Mouse (Mus musculus): ENCODE data around the gene Gpr19. TPM values are rescaled to one million over a fixed set of nuclear protein-coding genes. Genes with fewer than 3 reads are reported as not detected.

The Gpr19 gene
- polyA plus RNA-seq, 1 experiment from 2014 or later = 46.8 TPM

GRCm38 (mm10) chr6:134919511-134920189 is 21.3 kb upstream of the Gpr19 start:
- WGBS = 2% methylated on average over 37 of the region's 37 CpGs
- Histone ChIP-seq H3K4me2 (ENCODE audit: low read length) (peak overlapping the region; percentile 93), H3K36me3 (ENCODE audit: control insufficient read depth, insufficient read depth, low read length) (no peaks in the 10 kb centered on the region), H3K27ac (ENCODE audit: low read length) (peak overlapping the region; percentile 98), H3K27me3 (ENCODE audit: control insufficient read depth, insufficient read depth, low read depth, low read length) (no peaks in the 10 kb centered on the region), H3K9ac (ENCODE audit: low read depth, low read length) (peak overlapping the region; percentile 89), H3K4me1 (ENCODE audit: control insufficient read depth, insufficient read depth, low read length) (peaks cover 30% of the 10 kb centered on the region), H3K4me3 (ENCODE audit: low read depth, low read length) (peak overlapping the region; percentile 91), H3K9me3 (replicated peaks; ENCODE audit: control insufficient read depth, low read length, poor library complexity, severe bottlenecking) (no peaks in the 10 kb centered on the region)
- ATAC-seq = peak; percentile 82; the same call in 1 of the 2 replicates

DNA sequence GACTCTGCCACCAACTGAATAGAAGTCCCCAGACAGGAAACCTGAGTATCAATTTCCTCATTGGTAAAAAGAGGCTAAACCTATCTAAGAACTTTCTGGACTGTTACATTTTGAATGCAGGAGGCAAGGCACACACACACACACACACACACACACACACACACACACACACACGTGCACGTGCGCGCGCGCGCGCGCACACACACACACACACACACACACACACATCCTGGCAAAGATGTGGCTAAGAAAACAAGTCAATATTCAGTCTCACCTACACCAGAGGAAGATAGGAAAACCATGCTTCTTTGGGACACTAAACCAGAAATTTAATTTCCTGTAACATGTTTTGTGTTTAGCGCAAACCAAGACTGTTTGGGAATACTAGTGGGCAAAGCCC is 20.4 kb upstream of the Gpr19 start:
- H3K4me2 ChIP-seq (ENCODE audit: low read length) = no peak overlapping the region
- H3K4me1 ChIP-seq (ENCODE audit: control insufficient read depth, insufficient read depth, low read length) = peaks cover 30% of the 10 kb centered on the region
- no peak overlapping the region for H3K4me3 ChIP-seq (ENCODE audit: low read depth, low read length)
- no peak for ATAC-seq
- 82% methylated on average over 10 of the region's 10 CpGs for WGBS
- H3K9ac ChIP-seq (ENCODE audit: low read depth, low read length) = no peak overlapping the region
- no peaks in the 10 kb centered on the region for H3K36me3 ChIP-seq (ENCODE audit: control insufficient read depth, insufficient read depth, low read length)
- H3K27me3 ChIP-seq (ENCODE audit: control insufficient read depth, insufficient read depth, low read depth, low read length) = no peaks in the 10 kb centered on the region
- H3K9me3 ChIP-seq (replicated peaks; ENCODE audit: control insufficient read depth, low read length, poor library complexity, severe bottlenecking) = no peaks in the 10 kb centered on the region
- H3K27ac ChIP-seq (ENCODE audit: low read length) = no peak overlapping the region

GRCm38 (mm10) chr6:134917087-134917486 is 18.7 kb upstream of the Gpr19 start:
- Histone ChIP-seq H3K27me3 (ENCODE audit: control insufficient read depth, insufficient read depth, low read depth, low read length) (no peaks in the 10 kb centered on the region), H3K4me2 (ENCODE audit: low read length) (peak overlapping the region; percentile 47), H3K9me3 (replicated peaks; ENCODE audit: control insufficient read depth, low read length, poor library complexity, severe bottlenecking) (no peaks in the 10 kb centered on the region), H3K4me1 (ENCODE audit: control insufficient read depth, insufficient read depth, low read length) (peaks cover 16% of the 10 kb centered on the region), H3K9ac (ENCODE audit: low read depth, low read length) (0 out of 2 replicates have a peak overlapping the region, but pooled peaks have one; percentile 2), H3K36me3 (ENCODE audit: control insufficient read depth, insufficient read depth, low read length) (no peaks in the 10 kb centered on the region), H3K27ac (ENCODE audit: low read length) (no peak overlapping the region), H3K4me3 (ENCODE audit: low read depth, low read length) (peak overlapping the region; percentile 28)
- ATAC-seq = no peak
- WGBS = 1% methylated on average over 11 of the region's 11 CpGs

GRCm38 (mm10) chr6:134916641-134917040 is 18.3 kb upstream of the Gpr19 start:
- Histone ChIP-seq H3K27ac (ENCODE audit: low read length) (no peak overlapping the region), H3K9me3 (replicated peaks; ENCODE audit: control insufficient read depth, low read length, poor library complexity, severe bottlenecking) (no peaks in the 10 kb centered on the region), H3K4me2 (ENCODE audit: low read length) (peak overlapping the region; percentile 47), H3K4me3 (ENCODE audit: low read depth, low read length) (peak overlapping the region; percentile 28), H3K4me1 (ENCODE audit: control insufficient read depth, insufficient read depth, low read length) (peaks cover 13% of the 10 kb centered on the region), H3K9ac (ENCODE audit: low read depth, low read length) (0 out of 2 replicates have a peak overlapping the region, but pooled peaks have one; percentile 2), H3K27me3 (ENCODE audit: control insufficient read depth, insufficient read depth, low read depth, low read length) (no peaks in the 10 kb centered on the region), H3K36me3 (ENCODE audit: control insufficient read depth, insufficient read depth, low read length) (no peaks in the 10 kb centered on the region)
- ATAC-seq = no peak
- WGBS = 2% methylated on average over 11 of the region's 11 CpGs

DNA sequence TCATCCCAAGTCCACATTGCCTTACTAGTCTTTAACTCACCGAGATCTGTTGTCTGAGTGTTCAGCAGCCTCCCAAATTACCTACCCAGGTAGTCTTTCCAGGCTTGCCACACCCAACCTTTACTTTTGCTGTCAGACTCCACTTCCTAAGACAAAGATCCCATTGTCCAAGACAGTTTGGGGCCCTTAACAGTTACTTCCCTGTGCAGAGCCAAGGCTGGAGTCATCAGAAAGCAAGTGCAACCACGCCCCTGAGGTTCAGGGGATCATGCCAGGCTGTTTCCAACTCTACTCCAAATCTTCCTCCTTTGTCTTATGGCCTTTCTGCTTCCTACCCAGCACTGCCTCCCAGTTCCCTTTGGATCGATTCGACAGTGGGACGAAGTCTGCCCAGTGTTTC is 16.1 kb upstream of the Gpr19 start:
- Histone ChIP-seq H3K27ac (ENCODE audit: low read length) (no peak overlapping the region), H3K4me3 (ENCODE audit: low read depth, low read length) (no peak overlapping the region), H3K9ac (ENCODE audit: low read depth, low read length) (no peak overlapping the region), H3K4me1 (ENCODE audit: control insufficient read depth, insufficient read depth, low read length) (peaks cover 11% of the 10 kb centered on the region), H3K36me3 (ENCODE audit: control insufficient read depth, insufficient read depth, low read length) (no peaks in the 10 kb centered on the region), H3K27me3 (ENCODE audit: control insufficient read depth, insufficient read depth, low read depth, low read length) (no peaks in the 10 kb centered on the region), H3K9me3 (replicated peaks; ENCODE audit: control insufficient read depth, low read length, poor library complexity, severe bottlenecking) (no peaks in the 10 kb centered on the region), H3K4me2 (ENCODE audit: low read length) (no peak overlapping the region)
- WGBS = 94% methylated on average over 5 of the region's 5 CpGs
- no peak for ATAC-seq

DNA sequence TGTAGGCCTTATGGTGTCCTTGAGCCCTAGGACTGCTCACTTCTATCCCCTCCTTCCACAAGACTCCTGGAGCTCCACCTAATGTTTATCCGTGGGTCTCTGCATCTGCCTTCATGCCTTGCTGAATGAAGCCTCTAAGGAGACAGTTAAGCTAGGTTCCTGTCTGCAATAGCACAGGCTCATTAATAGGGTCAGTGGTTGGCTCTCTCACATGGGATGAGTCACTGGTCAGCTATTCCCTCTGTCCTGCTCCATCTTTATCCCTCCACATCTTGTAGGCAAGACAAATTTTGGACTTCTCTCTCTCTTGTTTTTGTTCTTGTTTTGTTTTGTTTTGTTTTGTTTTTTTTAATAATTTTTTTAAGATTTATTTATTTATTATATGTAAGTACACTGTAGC is 7.4 kb upstream of the Gpr19 start:
- ATAC-seq = no peak
- Histone ChIP-seq H3K36me3 (ENCODE audit: control insufficient read depth, insufficient read depth, low read length) (no peaks in the 10 kb centered on the region), H3K4me2 (ENCODE audit: low read length) (no peak overlapping the region), H3K4me3 (ENCODE audit: low read depth, low read length) (no peak overlapping the region), H3K27ac (ENCODE audit: low read length) (no peak overlapping the region), H3K9ac (ENCODE audit: low read depth, low read length) (no peak overlapping the region), H3K4me1 (ENCODE audit: control insufficient read depth, insufficient read depth, low read length) (no peaks in the 10 kb centered on the region), H3K9me3 (replicated peaks; ENCODE audit: control insufficient read depth, low read length, poor library complexity, severe bottlenecking) (no peaks in the 10 kb centered on the region), H3K27me3 (ENCODE audit: control insufficient read depth, insufficient read depth, low read depth, low read length) (no peaks in the 10 kb centered on the region)
- WGBS = 88% methylated on average over 1 of the region's 1 CpGs

- ATAC-seq = no peak
- H3K9me3 ChIP-seq (replicated peaks; ENCODE audit: control insufficient read depth, low read length, poor library complexity, severe bottlenecking) = no peaks in the 10 kb centered on the region
- H3K36me3 ChIP-seq (ENCODE audit: control insufficient read depth, insufficient read depth, low read length) = no peaks in the 10 kb centered on the region
- H3K4me3 ChIP-seq (ENCODE audit: low read depth, low read length) = no peak overlapping the region
- 97% methylated on average over 10 of the region's 10 CpGs for WGBS
- H3K4me2 ChIP-seq (ENCODE audit: low read length) = no peak overlapping the region
- peaks cover 2% of the 10 kb centered on the region; the same call in 1 of the 2 replicates for H3K4me1 ChIP-seq (ENCODE audit: control insufficient read depth, insufficient read depth, low read length)
- H3K9ac ChIP-seq (ENCODE audit: low read depth, low read length) = no peak overlapping the region
- H3K27me3 ChIP-seq (ENCODE audit: control insufficient read depth, insufficient read depth, low read depth, low read length) = no peaks in the 10 kb centered on the region
- no peak overlapping the region for H3K27ac ChIP-seq (ENCODE audit: low read length)
Observed at GRCm38 (mm10) chr6:134903891-134904884, 5.8 kb upstream of the Gpr19 start.

DNA sequence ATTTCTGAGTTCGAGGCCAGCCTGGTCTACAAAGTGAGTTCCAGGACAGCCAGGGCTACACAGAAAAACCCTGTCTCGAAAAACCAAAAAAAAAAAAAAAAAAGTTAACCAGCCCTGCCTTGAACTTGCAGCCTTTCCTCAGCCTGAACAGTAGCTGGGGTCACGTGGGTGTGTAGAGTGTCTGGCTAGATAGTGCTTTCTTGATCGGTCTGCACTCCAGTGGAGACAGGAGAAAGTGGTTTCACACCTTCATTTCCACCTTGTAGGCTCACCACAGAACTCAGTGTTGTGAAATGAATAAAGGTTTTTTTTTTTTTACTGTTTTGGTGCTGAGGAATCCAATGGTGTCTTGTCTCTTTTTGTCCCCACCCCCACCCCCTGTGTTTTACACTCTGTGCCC is 5.0 kb upstream of the Gpr19 start:
- Histone ChIP-seq H3K4me3 (ENCODE audit: low read depth, low read length) (no peak overlapping the region), H3K4me2 (ENCODE audit: low read length) (no peak overlapping the region), H3K9ac (ENCODE audit: low read depth, low read length) (no peak overlapping the region), H3K27ac (ENCODE audit: low read length) (no peak overlapping the region), H3K4me1 (ENCODE audit: control insufficient read depth, insufficient read depth, low read length) (peaks cover 3% of the 10 kb centered on the region; the same call in 1 of the 2 replicates), H3K27me3 (ENCODE audit: control insufficient read depth, insufficient read depth, low read depth, low read length) (no peaks in the 10 kb centered on the region), H3K9me3 (replicated peaks; ENCODE audit: control insufficient read depth, low read length, poor library complexity, severe bottlenecking) (no peaks in the 10 kb centered on the region), H3K36me3 (ENCODE audit: control insufficient read depth, insufficient read depth, low read length) (no peaks in the 10 kb centered on the region)
- no peak for ATAC-seq
- WGBS = 82% methylated on average over 4 of the region's 4 CpGs
